Mouse (Mus musculus) CH12.LX (cell line): ENCODE measurements at regions not wholly inside any gene's neighbourhood (a gene's known extent, or its start where the extent isn't known, plus 50 kb on each side); places are given as distances from the start of the nearest gene placed in this dataset.

Source experiments
- CTCF ChIP-seq, 2 experiments: IDR thresholded peaks in 1 of 2; conservative IDR thresholded peaks in 1 of 2; 2 replicates each; pipeline ENCODE4 v1.5.1; 2011 to 2012; ENCODE audit warnings: low read depth in 2 of 2, low read length in 2 of 2, improper control_type of control experiment in 1 of 2, inconsistent platforms in 1 of 2, mild to moderate bottlenecking in 1 of 2, moderate library complexity in 1 of 2
- JUN ChIP-seq: IDR thresholded peaks from 2 replicates; pipeline ENCODE4 v1.6.1; 2011; ENCODE audit warnings: low read depth, mild to moderate bottlenecking, low read length, improper control_type of control experiment, moderate library complexity; ENCODE audit not compliant: insufficient read depth
- POLR2A ChIP-seq: IDR thresholded peaks from 2 replicates; pipeline ENCODE4 v1.6.1; 2011; ENCODE audit warnings: low read depth, mild to moderate bottlenecking, improper control_type of control experiment, low read length

DNA sequence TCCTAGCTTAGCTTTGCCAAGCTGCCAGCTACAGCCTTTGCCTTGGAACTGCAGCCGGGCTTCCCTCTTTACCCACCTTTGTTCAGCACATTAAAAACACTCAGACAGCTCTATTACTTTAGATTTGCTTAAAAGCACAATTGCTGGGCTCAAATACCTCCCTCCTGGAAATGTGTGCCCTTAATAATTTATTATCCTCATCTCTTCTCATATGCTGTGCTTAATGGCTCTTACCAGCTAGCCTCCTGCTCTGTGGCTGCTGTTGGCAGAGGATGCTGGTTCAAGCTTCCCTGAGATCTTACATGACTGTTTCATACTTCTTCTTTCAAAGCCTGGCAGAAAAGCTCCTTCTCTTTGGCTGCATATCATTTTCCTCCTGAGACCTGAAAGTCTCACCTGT lies 378.1 kb upstream of the Cdh19 start:
- TF ChIP-seq CTCF (conservative IDR thresholded peaks at IDR 0.05 in 1 of 2, IDR thresholded peaks at IDR 0.05 in 1 of 2; ENCODE audit: low read depth in 2 of 2, low read length in 2 of 2) (no peak), POLR2A (no peak), JUN (no peak)
